Mouse (Mus musculus): ENCODE data around the gene Plp1. TPM values are rescaled to one million over a fixed set of nuclear protein-coding genes. Genes with fewer than 3 reads are reported as not detected.

Plp1 gene
- polyA plus RNA-seq, 1 experiment = 5.8 TPM

DNA sequence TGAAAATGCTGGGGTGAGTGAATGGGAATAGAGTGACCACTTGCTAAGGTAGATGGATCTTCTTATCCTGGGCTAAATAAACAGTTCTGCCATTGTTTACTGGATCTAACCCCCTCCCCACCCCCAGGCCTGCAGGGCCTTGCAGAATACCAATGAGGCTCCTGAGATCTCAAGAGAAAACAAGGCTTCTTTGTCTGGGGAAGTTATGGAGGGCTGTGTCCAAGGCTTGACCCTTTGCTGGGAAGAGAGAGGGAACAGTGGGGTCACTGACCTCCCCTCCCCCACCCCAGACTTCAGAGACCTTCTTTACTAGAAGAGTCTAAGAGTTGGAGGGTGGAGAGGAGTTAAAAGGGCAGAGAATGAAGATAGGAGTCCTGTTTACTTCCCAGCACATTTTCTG lies 6.1 kb downstream of the Plp1 start:
- no peak overlapping the region for H3K4me3 ChIP-seq (replicated peaks; ENCODE audit: extremely low read depth, low read depth, low read length)
- H3K4me1 ChIP-seq (ENCODE audit: control insufficient read depth, insufficient read depth, low read length) = no peaks in the 10 kb centered on the region
- DNase-seq = no peak
- no peak for TF ChIP-seq CTCF (IDR thresholded peaks at IDR 0.05; ENCODE audit: insufficient read depth, low read length)
- TF ChIP-seq POLR2A (IDR thresholded peaks at IDR 0.05; ENCODE audit: borderline replicate concordance, extremely low read depth, low read depth, low read length) = no peak

DNA sequence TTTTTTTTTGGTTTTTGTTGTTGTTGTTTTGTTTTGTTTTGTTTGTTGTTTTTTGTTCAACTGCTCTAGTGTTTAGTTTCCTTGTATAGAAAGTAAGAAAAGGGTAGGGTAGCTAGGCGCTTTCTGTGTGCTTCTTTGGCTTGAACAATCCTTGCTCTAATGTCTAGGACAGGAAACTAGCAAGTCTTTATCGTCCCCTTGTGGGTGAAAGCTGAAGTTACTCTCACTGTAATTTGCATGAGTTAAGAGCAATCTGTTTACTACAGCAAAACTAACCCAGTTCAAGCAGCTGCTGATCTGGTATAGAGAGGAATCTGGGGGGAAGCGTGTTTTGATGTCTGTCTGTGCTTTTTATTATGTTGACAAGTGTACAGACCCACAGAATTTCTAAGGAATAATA lies 27.8 kb downstream of the Plp1 start:
- 27% methylated on average over 3 of the region's 3 CpGs for WGBS
- no peak for TF ChIP-seq POLR2A (IDR thresholded peaks at IDR 0.05; ENCODE audit: borderline replicate concordance, extremely low read depth, low read depth, low read length)
- no peak for TF ChIP-seq CTCF (IDR thresholded peaks at IDR 0.05; ENCODE audit: insufficient read depth, low read length)
- Histone ChIP-seq H3K4me3 (replicated peaks; ENCODE audit: extremely low read depth, low read depth, low read length) (no peak overlapping the region), H3K4me1 (ENCODE audit: control insufficient read depth, insufficient read depth, low read length) (no peaks in the 10 kb centered on the region)
- DNase-seq = no peak

DNA sequence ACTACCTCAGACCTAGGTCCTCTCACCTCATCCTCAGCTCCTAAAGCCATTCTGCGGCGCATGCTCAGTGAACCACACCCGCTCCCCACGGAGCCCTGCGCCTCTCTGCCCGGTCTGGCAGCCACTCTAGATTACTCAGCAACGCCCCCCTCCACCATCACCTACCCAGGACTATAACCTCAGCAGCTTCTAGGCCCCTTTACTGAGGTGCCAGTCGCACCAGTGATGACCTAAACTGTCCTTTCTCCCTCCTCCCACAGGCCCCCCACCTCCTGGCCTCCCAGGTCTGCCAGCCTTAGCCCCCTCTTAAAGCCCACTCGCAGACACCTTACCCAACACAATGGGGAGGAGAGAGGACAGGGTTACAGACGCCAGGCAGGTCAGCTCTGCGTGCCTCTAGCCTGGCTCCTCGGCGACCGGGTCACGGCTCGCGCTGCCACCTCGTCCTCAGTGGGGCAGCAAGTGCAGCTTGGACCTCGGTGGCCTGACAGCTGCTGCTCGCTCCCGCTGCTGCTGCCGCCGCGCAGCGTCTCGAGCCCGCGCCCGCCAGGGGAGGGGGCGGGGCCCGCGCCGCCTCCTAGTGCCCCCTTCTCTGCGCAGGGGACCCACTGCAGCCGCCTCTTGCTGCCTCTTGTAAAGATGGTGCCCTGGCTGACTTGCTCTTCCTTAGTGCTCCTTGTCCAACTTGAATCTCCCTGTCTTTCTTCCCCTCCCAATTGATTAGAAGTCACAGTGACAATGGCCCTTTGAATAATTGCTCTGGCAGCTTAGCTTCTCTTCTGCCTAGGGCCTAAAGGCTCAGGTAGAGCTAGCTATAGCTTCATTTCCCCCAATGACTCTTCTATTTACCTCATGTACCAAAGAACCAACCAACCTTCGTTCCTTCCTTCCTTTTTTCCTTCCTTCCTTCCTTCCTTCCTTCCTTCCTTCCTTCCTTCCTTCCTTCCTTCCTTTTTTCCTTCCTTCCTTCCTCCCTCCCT lies 45.9 kb downstream of the Plp1 start, which contains the start of gene Rab9b:
TSS of gene Rab9b (minus strand) at position 695 of the 980 bp plus-strand sequence.
- H3K4me1 ChIP-seq (ENCODE audit: control insufficient read depth, insufficient read depth, low read length) = no peaks in the 10 kb centered on the region
- WGBS = 21% methylated on average over 36 of the region's 36 CpGs
- TF ChIP-seq POLR2A (IDR thresholded peaks at IDR 0.05; ENCODE audit: borderline replicate concordance, extremely low read depth, low read depth, low read length) (no peak), CTCF (IDR thresholded peaks at IDR 0.05; ENCODE audit: insufficient read depth, low read length) (no peak)
- peak within 1 kb of the TSS; percentile 6 for H3K4me3 ChIP-seq (replicated peaks; ENCODE audit: extremely low read depth, low read depth, low read length)
- DNase-seq = peak; percentile 2

Other genes with a start within 250 kb of the Plp1 start
- gene Tceal3, start 231.8 kb upstream of the Plp1 start, polyA plus RNA-seq (2012; rRNA removed) = 0.78 and 0.95 TPM in 2 replicates
- gene Tceal1, start 114.7 kb upstream of the Plp1 start, polyA plus RNA-seq (2012; rRNA removed) = 1.0 and 2.2 TPM in 2 replicates
- gene Morf4l2, start 79.0 kb upstream of the Plp1 start, polyA plus RNA-seq (2012; rRNA removed) = 24.2 and 43.0 TPM in 2 replicates
- not detected in 2 replicates for gene Glra4, start 42.5 kb upstream of the Plp1 start, polyA plus RNA-seq (2012; rRNA removed)
- gene Rab9b, start 46.1 kb downstream of the Plp1 start, polyA plus RNA-seq (2012; rRNA removed) = not detected in 2 replicates
- not detected in 2 replicates for gene H2bfm, start 104.7 kb downstream of the Plp1 start, polyA plus RNA-seq (2012; rRNA removed)
- not detected in 2 replicates for gene Tmsb15b2, start 152.8 kb downstream of the Plp1 start, polyA plus RNA-seq (2012; rRNA removed)
- 0.25 and 0.49 TPM in 2 replicates for gene Tmsb15l, start 154.2 kb downstream of the Plp1 start, polyA plus RNA-seq (2012; rRNA removed)
- gene Tmsb15b1, start 154.2 kb downstream of the Plp1 start, polyA plus RNA-seq (2012; rRNA removed) = 0.62 TPM in 1 of 2 replicates, not detected in the other
- 0.26 and 0.34 TPM in 2 replicates for gene Zcchc18, start 170.5 kb downstream of the Plp1 start, polyA plus RNA-seq (2012; rRNA removed)
- 3.6 and 4.3 TPM in 2 replicates for gene Slc25a53, start 215.6 kb downstream of the Plp1 start, polyA plus RNA-seq (2012; rRNA removed)
- 1.0 and 1.3 TPM in 2 replicates for gene Fam199x, start 226.9 kb downstream of the Plp1 start, polyA plus RNA-seq (2012; rRNA removed)